Mouse (Mus musculus) limb, embryonic 12.5 days (tissue): Measurements from ENCODE around the gene Ptma. TPM values are rescaled to one million over a fixed set of nuclear protein-coding genes. Genes with fewer than 3 reads are reported as not detected.
A peak's percentile ranks its signal among the peaks of the same experiment; 100 is the strongest.
"Not testable (repeated sequence)": the region's sequence is repeated elsewhere in the genome, so short reads cannot be mapped to it uniquely, and the experiment has no call there.

Experiments
- ATAC-seq: fragments of 200-750 bp; cut with Nextera tagmentation; 2 replicates; pipeline ENCODE4 v1.8.0; 2017; ENCODE audit warnings: low read depth, moderate TSS enrichment; ENCODE audit not compliant: insufficient number of reproducible peaks, insufficient read depth, low FRiP score, low TSS enrichment
- H3K27ac ChIP-seq: fragments of 300-500 bp; sonication (generic); 2 replicates; pipeline ENCODE4 v1.5.1; 2016; ENCODE audit warnings: mild to moderate bottlenecking, moderate library complexity
- H3K27me3 ChIP-seq: fragments of 300-500 bp; sonication (generic); 2 replicates; pipeline ENCODE4 v1.6.1; 2016; ENCODE audit warnings: mild to moderate bottlenecking, moderate library complexity
- H3K36me3 ChIP-seq: fragments of 300-500 bp; sonication (generic); 2 replicates; pipeline ENCODE4 v1.6.1; 2016; ENCODE audit warnings: mild to moderate bottlenecking, moderate library complexity
- H3K4me1 ChIP-seq: fragments of 300-500 bp; sonication (generic); replicated peaks from 2 replicates; pipeline ENCODE4 v1.6.1; 2016
- H3K4me2 ChIP-seq: fragments of 300-500 bp; sonication (generic); 2 replicates; pipeline ENCODE4 v1.6.1; 2016; ENCODE audit warnings: mild to moderate bottlenecking, moderate library complexity
- H3K4me3 ChIP-seq: fragments of 300-500 bp; sonication (generic); replicated peaks from 2 replicates; pipeline ENCODE4 v1.5.1; 2016; ENCODE audit warnings: mild to moderate bottlenecking
- H3K9ac ChIP-seq: fragments of 300-500 bp; sonication (generic); replicated peaks from 2 replicates; pipeline ENCODE4 v1.6.1; 2016; ENCODE audit warnings: mild to moderate bottlenecking, moderate library complexity
- H3K9me3 ChIP-seq: fragments of 300-500 bp; sonication (generic); 2 replicates; pipeline ENCODE4 v1.6.1; 2016; ENCODE audit warnings: mild to moderate bottlenecking, moderate library complexity
- WGBS: fragments of 180-500 bp; shearing (Covaris S2); methylation state at CpG from one replicate; pipeline ENCODE4 v1.1.7; 2016; 5-methylcytosine and 5-hydroxymethylcytosine counted together
- polyA plus RNA-seq: library from polyadenylated mRNA; unstranded; fragments of >200 nt; fragmentation: Nextera tagmentation; extraction: Ambion mirVana; gene quantifications from 2 replicates; pipeline ENCODE4 v1.2.1, GENCODE M21; 2016

The Ptma gene
- 3,930 and 4,018 TPM in 2 replicates for polyA plus RNA-seq

DNA sequence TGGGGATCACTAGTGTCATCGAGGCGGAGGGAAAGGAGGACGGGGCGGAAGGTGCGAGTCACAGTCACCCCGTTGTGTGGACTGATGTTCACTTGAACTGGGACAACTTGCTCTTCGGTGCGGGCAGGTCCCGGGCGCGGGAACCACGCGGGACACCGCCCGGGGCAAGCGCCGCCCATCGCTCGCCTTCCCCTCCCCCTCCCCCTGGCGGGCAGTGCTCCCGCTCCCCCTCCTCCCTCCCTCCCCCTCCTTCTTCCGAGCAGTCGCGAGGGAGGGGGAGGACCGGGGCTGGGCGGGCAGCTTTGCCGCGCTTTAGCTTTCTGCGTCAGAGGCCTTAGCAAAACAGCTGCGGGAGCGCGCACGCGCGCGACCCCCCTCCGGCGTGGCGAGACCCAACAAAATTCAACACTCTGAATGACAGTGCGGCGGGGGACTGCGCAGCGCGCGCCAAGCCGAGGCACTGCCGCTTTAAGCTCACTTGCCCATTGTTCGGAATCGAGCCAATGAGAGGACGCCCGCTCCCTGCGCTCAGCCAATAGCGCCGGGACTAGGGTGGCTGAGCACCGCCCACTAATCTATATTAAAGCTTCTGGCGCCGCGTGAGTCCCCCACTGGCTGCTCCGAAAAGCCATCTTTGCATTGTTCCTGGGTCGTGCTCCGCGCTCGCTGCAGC lies at the start of gene Ptma:
Ptma (plus strand) TSS at position 611 of the 673 bp plus-strand sequence.
- H3K4me1 ChIP-seq, result peaks cover 36% of the 10 kb centered on the region
- H3K27ac ChIP-seq, result peak within 1 kb of the TSS; percentile 100
- peak; percentile 92 for ATAC-seq
- H3K9me3 ChIP-seq, result no peaks in the 10 kb centered on the region
- H3K36me3 ChIP-seq, result peaks cover 30% of the 10 kb centered on the region
- no peaks in the 10 kb centered on the region for H3K27me3 ChIP-seq
- H3K9ac ChIP-seq, result peak within 1 kb of the TSS; percentile 100
- under 1% methylated on average over 42 of the region's 63 CpGs for WGBS
- H3K4me3 ChIP-seq, result peak within 1 kb of the TSS; percentile 99
- H3K4me2 ChIP-seq, result peak within 1 kb of the TSS; percentile 82

DNA sequence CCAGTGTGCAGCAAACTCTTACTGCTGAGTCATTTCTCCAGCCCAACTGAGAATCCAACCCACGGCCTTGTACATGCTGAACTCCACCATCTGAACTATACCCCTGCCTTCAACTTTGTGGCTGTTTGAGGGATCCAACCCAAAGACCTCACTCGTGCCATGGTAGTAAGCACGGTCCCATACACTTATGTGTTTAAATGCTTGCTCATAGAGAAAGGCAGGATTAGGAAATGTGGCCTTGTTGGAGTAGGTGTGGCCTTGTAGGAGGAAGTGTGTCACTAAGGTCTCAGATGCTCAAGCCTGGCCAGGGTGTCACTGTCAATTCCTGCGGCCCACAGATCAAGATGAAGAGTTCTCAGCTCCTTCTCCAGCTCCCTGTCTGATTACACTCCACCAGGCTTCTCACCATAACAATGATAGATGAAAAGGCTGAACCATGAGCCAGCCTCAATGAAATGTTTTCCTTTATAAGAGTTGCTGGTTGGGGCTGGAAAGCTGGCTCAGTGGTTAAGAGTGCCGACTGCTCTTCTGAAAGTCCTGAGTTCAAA lies 48.7 kb upstream of the Ptma start:
- Histone ChIP-seq H3K9me3 (no peaks in the 10 kb centered on the region), H3K4me2 (no peak overlapping the region), H3K4me1 (peaks cover 23% of the 10 kb centered on the region), H3K27me3 (no peaks in the 10 kb centered on the region), H3K4me3 (no peak overlapping the region), H3K9ac (no peak overlapping the region), H3K36me3 (no peaks in the 10 kb centered on the region), H3K27ac (no peak overlapping the region)
- ATAC-seq, result no peak
- 87% methylated on average over 5 of the region's 5 CpGs for WGBS

DNA sequence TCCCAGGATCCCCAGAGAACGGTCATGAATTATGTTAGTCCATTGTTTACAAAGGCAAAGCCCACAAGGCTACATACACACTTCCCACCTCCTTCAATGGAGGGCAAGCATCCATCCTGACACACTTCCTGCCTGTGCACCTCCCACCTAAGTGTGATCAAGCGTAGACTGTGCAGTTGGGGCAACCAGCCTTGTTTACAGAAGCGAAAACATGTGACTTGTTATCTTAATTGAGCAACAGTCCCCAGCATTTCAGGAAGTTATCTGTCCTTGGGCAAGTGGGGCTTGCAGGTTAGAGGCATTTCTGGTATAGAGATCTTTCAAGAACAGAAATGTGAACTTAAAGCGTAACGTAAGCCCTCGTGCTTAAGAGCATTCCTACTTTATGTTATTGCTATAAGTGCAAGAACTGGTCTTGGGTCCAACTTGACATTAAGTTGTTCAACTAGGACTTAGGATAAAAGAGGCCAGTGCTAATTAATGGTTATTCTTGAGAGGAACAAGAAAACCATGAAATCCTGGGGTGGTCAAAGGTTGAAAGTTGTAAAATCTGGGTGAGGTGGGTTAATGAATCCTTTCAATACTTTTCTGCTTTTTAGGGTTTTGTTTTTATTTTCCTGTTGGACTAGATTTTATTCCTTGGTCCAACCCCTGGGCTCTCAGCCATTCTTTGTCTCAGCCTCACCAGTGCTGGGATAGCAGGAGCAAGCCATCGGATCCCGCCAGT lies 47.3 kb upstream of the Ptma start:
- no peaks in the 10 kb centered on the region for H3K9me3 ChIP-seq
- WGBS, result 71% methylated on average over 8 of the region's 8 CpGs
- H3K27ac ChIP-seq, result no peak overlapping the region
- no peak overlapping the region for H3K4me3 ChIP-seq
- no peaks in the 10 kb centered on the region for H3K36me3 ChIP-seq
- H3K27me3 ChIP-seq, result no peaks in the 10 kb centered on the region
- no peak overlapping the region for H3K4me2 ChIP-seq
- H3K4me1 ChIP-seq, result peaks cover 27% of the 10 kb centered on the region
- no peak overlapping the region for H3K9ac ChIP-seq
- ATAC-seq, result no peak

DNA sequence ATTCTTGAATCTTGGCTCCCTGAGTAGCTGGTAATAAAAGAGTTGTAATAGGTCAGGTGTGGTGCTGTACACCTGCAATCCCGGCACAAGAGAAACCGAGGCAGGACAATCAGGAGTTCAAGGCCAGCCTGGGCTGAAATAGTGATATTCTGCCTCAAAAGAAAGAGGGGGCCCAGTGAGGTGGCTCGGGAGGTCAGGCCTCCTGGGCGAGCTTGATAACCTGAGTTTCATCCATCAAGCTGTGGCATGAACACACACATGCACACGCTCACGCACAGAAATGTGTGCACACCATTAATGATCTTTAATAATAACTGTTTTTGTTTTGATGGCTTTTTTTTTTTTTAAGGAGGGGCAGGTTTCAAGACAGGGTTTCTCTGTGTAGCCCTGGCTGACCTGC lies 46.2 kb upstream of the Ptma start:
- Histone ChIP-seq H3K4me2 (no peak overlapping the region), H3K27ac (no peak overlapping the region), H3K4me3 (no peak overlapping the region), H3K9ac (no peak overlapping the region), H3K36me3 (no peaks in the 10 kb centered on the region), H3K27me3 (no peaks in the 10 kb centered on the region), H3K9me3 (no peaks in the 10 kb centered on the region), H3K4me1 (peaks cover 27% of the 10 kb centered on the region)
- WGBS, result 83% methylated on average over 6 of the region's 6 CpGs
- ATAC-seq, result no peak

DNA sequence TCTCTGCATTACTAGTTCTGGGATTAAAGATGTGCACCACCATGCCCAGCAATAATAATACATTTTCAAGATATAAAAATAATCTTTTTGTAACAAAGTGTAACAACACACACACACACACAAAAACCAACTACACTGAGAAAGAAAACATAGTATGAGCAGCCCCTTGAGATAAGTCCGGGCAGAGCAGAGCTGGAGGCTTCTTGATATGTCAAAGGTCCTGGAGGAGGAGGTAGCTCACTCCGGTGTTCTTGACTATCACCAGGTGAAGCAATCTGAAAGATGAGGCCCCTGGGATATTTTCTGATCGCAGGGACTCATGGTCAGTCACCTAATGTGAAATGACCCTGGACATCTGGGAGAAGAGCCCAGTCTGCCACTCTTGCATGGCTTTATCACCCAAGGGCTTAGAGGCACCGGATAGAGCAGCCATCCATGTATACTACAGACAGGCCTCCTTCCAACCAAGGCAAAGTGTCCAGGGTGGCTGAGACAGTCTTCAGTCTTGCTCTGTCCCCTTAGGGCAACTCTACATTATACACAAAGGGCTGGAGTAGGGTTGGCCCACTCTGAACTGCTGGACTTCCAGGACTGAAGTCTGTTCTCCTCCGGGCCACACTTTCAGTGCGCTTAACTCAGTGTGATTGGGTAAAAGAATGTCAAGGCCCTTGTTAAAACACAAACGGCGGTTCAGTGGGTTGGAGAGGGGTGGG lies 45.6 kb upstream of the Ptma start:
- ATAC-seq, result no peak
- Histone ChIP-seq H3K4me2 (no peak overlapping the region), H3K36me3 (no peaks in the 10 kb centered on the region), H3K9ac (no peak overlapping the region), H3K27me3 (no peaks in the 10 kb centered on the region), H3K4me1 (peaks cover 27% of the 10 kb centered on the region), H3K4me3 (no peak overlapping the region), H3K9me3 (no peaks in the 10 kb centered on the region), H3K27ac (peak overlapping the region; percentile 77)
- WGBS, result 83% methylated on average over 8 of the region's 8 CpGs

DNA sequence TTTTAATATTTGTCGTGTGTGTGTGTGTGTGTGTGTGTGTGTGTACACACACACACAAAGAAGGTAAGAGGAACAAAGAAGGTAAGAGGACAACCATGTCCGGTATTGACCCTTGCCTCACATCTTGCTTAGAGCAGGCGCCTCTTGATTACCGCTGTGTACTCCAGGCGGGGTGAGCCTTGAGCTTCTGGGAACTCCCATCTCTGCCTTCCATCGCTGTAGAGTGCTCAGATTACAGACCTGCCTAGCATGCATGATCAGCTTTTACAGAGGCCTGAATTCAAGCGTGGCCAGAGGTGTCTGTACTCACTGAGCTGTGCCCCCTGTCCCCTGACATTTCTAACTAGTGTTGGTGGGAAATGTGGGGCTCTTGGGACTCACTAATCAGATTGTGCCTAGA lies 45.1 kb upstream of the Ptma start:
- H3K27me3 ChIP-seq, result no peaks in the 10 kb centered on the region
- ATAC-seq, result peak; percentile 52; the same call in 1 of the 2 replicates
- no peak overlapping the region for H3K4me2 ChIP-seq
- no peak overlapping the region for H3K4me3 ChIP-seq
- peak overlapping the region; percentile 77 for H3K27ac ChIP-seq
- no peaks in the 10 kb centered on the region for H3K9me3 ChIP-seq
- H3K4me1 ChIP-seq, result peaks cover 27% of the 10 kb centered on the region
- 70% methylated on average over 7 of the region's 7 CpGs for WGBS
- H3K9ac ChIP-seq, result no peak overlapping the region
- H3K36me3 ChIP-seq, result no peaks in the 10 kb centered on the region

DNA sequence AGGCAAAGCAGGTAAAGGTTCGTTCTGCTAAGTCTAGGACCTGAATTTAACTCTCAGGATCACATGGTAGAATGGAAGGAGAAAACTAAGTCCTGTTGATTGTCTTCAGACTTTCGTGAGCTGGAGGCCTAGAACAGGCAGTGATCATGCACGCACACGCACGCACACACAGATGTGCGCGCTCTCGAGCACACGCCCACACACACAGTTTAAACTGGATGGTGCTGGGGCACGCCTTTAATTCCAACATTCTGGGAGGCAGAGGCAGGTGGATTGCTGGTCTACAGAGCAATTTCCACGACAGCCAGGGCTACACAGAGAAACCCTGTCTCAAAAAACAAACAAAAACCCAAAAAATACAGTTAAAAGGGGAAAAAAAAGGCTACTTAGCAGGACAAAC lies 44.2 kb upstream of the Ptma start:
- Histone ChIP-seq H3K36me3 (no peaks in the 10 kb centered on the region), H3K27me3 (no peaks in the 10 kb centered on the region), H3K4me2 (no peak overlapping the region), H3K9me3 (no peaks in the 10 kb centered on the region), H3K9ac (no peak overlapping the region), H3K4me1 (peaks cover 27% of the 10 kb centered on the region), H3K4me3 (no peak overlapping the region), H3K27ac (peak overlapping the region; percentile 77)
- no peak for ATAC-seq
- 78% methylated on average over 11 of the region's 11 CpGs for WGBS

DNA sequence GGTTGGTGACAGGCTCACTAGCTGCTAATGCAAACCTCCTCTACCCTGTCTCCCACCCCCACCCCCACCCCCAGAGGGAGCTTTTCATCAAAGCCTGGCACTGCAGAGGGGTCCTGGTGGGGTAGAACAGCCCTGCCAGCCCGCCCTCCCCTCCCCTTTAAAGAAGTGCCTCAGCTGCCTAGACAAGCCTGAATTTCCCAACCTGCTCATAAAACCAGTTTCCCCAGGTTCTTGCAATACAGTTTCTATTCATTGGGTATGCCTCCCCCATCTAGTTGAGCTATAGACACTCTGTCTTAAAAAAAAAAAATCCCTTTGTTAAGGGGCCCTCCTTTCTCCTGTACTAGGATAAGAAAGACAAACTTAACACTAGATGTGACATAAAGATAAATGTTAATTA lies 43.8 kb upstream of the Ptma start:
- WGBS, result 56% methylated on average over 1 of the region's 1 CpGs
- H3K27ac ChIP-seq, result peak overlapping the region; percentile 77

DNA sequence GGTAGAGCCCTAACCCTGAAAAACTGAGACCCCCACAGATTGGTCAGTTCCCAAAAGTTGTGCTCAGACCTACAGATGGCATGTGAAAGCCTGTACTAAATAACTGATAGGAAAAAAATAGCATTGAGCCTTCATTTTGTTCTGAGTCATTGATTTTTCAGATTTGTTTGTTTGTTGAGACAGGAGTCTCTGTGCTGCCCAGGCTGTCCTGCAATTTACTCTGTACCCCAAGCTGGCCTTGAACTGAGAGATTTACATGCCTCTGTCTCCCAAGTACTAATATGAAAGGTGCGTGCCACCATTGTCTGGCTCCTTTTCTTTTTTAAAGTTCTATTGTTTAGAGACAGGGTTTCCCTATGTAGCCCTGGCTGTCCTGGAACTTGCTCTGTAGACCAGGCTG lies 41.2 kb upstream of the Ptma start:
- Histone ChIP-seq H3K4me2 (no peak overlapping the region), H3K27me3 (no peaks in the 10 kb centered on the region), H3K9me3 (no peaks in the 10 kb centered on the region), H3K4me1 (peaks cover 29% of the 10 kb centered on the region), H3K4me3 (no peak overlapping the region), H3K36me3 (no peaks in the 10 kb centered on the region), H3K27ac (no peak overlapping the region), H3K9ac (no peak overlapping the region)
- ATAC-seq, result no peak
- 100% methylated on average over 1 of the region's 1 CpGs for WGBS

More for the DNA sequence above, 43.8 kb upstream of the Ptma start:
- no peaks in the 10 kb centered on the region for H3K36me3 ChIP-seq
- no peaks in the 10 kb centered on the region for H3K27me3 ChIP-seq
- H3K9me3 ChIP-seq, result no peaks in the 10 kb centered on the region
- H3K4me3 ChIP-seq, result no peak overlapping the region
- ATAC-seq, result no peak
- peaks cover 27% of the 10 kb centered on the region for H3K4me1 ChIP-seq
- no peak overlapping the region for H3K9ac ChIP-seq
- no peak overlapping the region for H3K4me2 ChIP-seq

DNA sequence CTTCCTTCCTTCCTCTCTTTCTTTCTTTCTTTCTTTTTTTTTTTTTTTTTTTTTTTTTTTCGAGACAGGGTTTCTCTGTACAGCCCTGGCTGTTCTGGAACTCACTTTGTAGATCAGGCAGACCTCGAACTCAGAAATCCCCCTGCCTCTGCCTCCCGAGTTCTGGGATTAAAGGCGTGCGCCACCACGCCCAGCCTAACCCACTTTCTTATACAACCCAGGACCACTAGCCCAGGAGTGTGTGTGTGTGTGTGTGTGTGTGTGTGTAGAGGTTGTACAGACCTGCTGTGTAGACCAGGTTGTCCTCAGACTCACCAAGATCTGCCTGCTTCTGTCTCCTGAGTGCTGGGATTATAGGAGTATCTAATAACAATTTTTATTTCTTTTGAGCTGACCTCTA lies 40.7 kb upstream of the Ptma start:
- not testable (repeated sequence) for H3K9me3 ChIP-seq, H3K27ac ChIP-seq, H3K27me3 ChIP-seq, H3K9ac ChIP-seq, H3K4me2 ChIP-seq, H3K36me3 ChIP-seq, ATAC-seq, H3K4me3 ChIP-seq
- peaks cover 29% of the 10 kb centered on the region for H3K4me1 ChIP-seq
- 94% methylated on average over 6 of the region's 6 CpGs for WGBS

DNA sequence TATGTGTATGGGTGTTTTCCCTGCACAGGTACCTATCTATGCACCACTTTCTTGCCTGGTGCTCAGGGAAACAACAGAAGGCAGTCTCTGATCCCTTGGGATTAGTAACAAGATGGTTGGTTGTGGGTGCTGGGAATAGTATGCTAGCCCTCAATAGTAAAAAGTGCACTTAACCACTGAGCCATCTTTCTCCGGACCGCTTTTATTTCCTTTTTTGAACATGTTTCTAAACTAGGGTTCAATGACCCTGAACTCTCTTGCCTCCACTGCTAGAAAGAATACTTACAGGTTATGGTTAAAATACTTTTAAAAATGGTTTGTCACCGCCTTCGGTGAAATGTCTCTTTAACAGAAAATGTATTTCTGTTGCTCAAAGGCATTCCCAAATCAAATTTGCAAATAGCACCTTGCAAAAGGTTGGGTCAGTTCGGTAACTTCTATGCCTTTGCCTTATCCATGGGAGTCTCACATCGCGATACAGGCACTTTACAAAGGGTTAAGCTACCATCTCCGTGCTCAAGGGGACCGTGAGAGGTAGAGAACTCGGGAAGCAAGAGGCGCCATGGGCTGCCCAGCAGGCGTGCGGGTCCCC lies 39.7 kb upstream of the Ptma start:
- peaks cover 26% of the 10 kb centered on the region for H3K4me1 ChIP-seq
- no peaks in the 10 kb centered on the region for H3K36me3 ChIP-seq
- H3K4me2 ChIP-seq, result peak overlapping the region; percentile 63
- H3K9me3 ChIP-seq, result no peaks in the 10 kb centered on the region
- H3K27ac ChIP-seq, result peak overlapping the region; percentile 98
- peak; percentile 3; the same call in 1 of the 2 replicates for ATAC-seq
- no peaks in the 10 kb centered on the region for H3K27me3 ChIP-seq
- H3K4me3 ChIP-seq, result peak overlapping the region; percentile 67
- WGBS, result 7% methylated on average over 13 of the region's 13 CpGs
- H3K9ac ChIP-seq, result peak overlapping the region; percentile 69
